Mouse (Mus musculus): ENCODE measurements at regions not wholly inside any gene's neighbourhood (a gene's known extent, or its start where the extent isn't known, plus 50 kb on each side); places are given as distances from the start of the nearest gene placed in this dataset.

- DNase-seq (ENCODE audit: low spot score) (no peak), ATAC-seq (ENCODE audit: low FRiP score, low read depth) (no peak)
- Histone ChIP-seq H3K27ac (replicated peaks; ENCODE audit: low read depth, low read length) (no peak overlapping the region), H3K36me3 (ENCODE audit: control insufficient read depth, insufficient read depth, low read length) (no peaks in the 10 kb centered on the region), H3K4me1 (ENCODE audit: control insufficient read depth, insufficient read depth, low read length) (peaks cover 10% of the 10 kb centered on the region), H3K9ac (ENCODE audit: low read depth, low read length, severe bottlenecking) (no peak overlapping the region), H3K9me3 (ENCODE audit: control insufficient read depth, low read length) (no peaks in the 10 kb centered on the region), H3K4me3 (replicated peaks; ENCODE audit: low read length) (no peak overlapping the region), H3K4me2 (replicated peaks; ENCODE audit: low read depth, low read length, severe bottlenecking) (no peak overlapping the region), H3K27me3 (ENCODE audit: control insufficient read depth, insufficient read depth, low read length) (no peaks in the 10 kb centered on the region)
- 87% methylated on average over 1 of the region's 1 CpGs for WGBS
- TF ChIP-seq POLR2A (IDR thresholded peaks at IDR 0.05; ENCODE audit: borderline replicate concordance, extremely low read depth, insufficient read depth, insufficient read length), result no peak
Observed at GRCm38 (mm10) chr8:23511264-23511663, 1100.1 kb downstream of the Mrps31 start.

DNA sequence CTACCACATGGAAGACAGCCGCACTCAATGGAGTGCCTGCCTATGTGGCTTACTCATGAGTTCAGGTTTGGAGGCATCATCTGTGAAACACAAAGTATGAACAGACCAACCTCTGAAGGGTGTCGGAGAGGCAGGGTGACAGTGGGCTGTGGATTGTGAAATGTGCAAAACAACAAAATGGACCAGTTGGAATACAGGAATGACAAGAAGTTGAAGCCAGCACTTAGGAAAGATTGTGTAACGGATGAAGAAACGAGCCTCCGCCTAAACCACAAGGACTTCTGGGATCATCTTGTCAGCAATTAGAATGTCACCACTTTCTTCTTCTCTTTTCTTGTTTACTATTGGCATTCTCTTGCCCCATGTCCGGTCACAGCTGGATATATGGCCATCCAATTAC, 1100.6 kb downstream of the Mrps31 start:
- TF ChIP-seq POLR2A (IDR thresholded peaks at IDR 0.05; ENCODE audit: borderline replicate concordance, extremely low read depth, insufficient read depth, insufficient read length), result no peak
- DNase-seq (ENCODE audit: low spot score) (no peak), ATAC-seq (ENCODE audit: low FRiP score, low read depth) (no peak)
- no peak overlapping the region for H3K27ac ChIP-seq (replicated peaks; ENCODE audit: low read depth, low read length)
- H3K4me2 ChIP-seq (replicated peaks; ENCODE audit: low read depth, low read length, severe bottlenecking), result no peak overlapping the region
- H3K4me1 ChIP-seq (ENCODE audit: control insufficient read depth, insufficient read depth, low read length), result peaks cover 10% of the 10 kb centered on the region
- no peak overlapping the region for H3K4me3 ChIP-seq (replicated peaks; ENCODE audit: low read length)
- WGBS, result 90% methylated on average over 6 of the region's 6 CpGs
- H3K9ac ChIP-seq (ENCODE audit: low read depth, low read length, severe bottlenecking), result no peak overlapping the region
- H3K36me3 ChIP-seq (ENCODE audit: control insufficient read depth, insufficient read depth, low read length), result no peaks in the 10 kb centered on the region
- H3K9me3 ChIP-seq (ENCODE audit: control insufficient read depth, low read length), result no peaks in the 10 kb centered on the region
- no peaks in the 10 kb centered on the region for H3K27me3 ChIP-seq (ENCODE audit: control insufficient read depth, insufficient read depth, low read length)

GRCm38 (mm10) chr8:23516469-23516868, 1105.3 kb downstream of the Mrps31 start:
- ATAC-seq (ENCODE audit: low FRiP score, low read depth) (no peak), DNase-seq (ENCODE audit: low spot score) (no peak)
- Histone ChIP-seq H3K4me1 (ENCODE audit: control insufficient read depth, insufficient read depth, low read length) (no peaks in the 10 kb centered on the region), H3K36me3 (ENCODE audit: control insufficient read depth, insufficient read depth, low read length) (no peaks in the 10 kb centered on the region), H3K27me3 (ENCODE audit: control insufficient read depth, insufficient read depth, low read length) (no peaks in the 10 kb centered on the region), H3K9me3 (ENCODE audit: control insufficient read depth, low read length) (no peaks in the 10 kb centered on the region), H3K27ac (replicated peaks; ENCODE audit: low read depth, low read length) (no peak overlapping the region), H3K9ac (ENCODE audit: low read depth, low read length, severe bottlenecking) (no peak overlapping the region), H3K4me3 (replicated peaks; ENCODE audit: low read length) (no peak overlapping the region), H3K4me2 (replicated peaks; ENCODE audit: low read depth, low read length, severe bottlenecking) (no peak overlapping the region)
- no peak for TF ChIP-seq POLR2A (IDR thresholded peaks at IDR 0.05; ENCODE audit: borderline replicate concordance, extremely low read depth, insufficient read depth, insufficient read length)
- 74% methylated on average over 2 of the region's 2 CpGs for WGBS

- H3K4me3 ChIP-seq (replicated peaks; ENCODE audit: low read length), result no peak overlapping the region
- no peak overlapping the region for H3K27ac ChIP-seq (replicated peaks; ENCODE audit: low read depth, low read length)
- H3K36me3 ChIP-seq (ENCODE audit: control insufficient read depth, insufficient read depth, low read length), result no peaks in the 10 kb centered on the region
- H3K9ac ChIP-seq (ENCODE audit: low read depth, low read length, severe bottlenecking), result no peak overlapping the region
- H3K4me2 ChIP-seq (replicated peaks; ENCODE audit: low read depth, low read length, severe bottlenecking), result no peak overlapping the region
- no peaks in the 10 kb centered on the region for H3K4me1 ChIP-seq (ENCODE audit: control insufficient read depth, insufficient read depth, low read length)
- WGBS, result 56% methylated on average over 10 of the region's 10 CpGs
- DNase-seq (ENCODE audit: low spot score) (peak; percentile 32), ATAC-seq (ENCODE audit: low FRiP score, low read depth) (no peak)
- H3K27me3 ChIP-seq (ENCODE audit: control insufficient read depth, insufficient read depth, low read length), result no peaks in the 10 kb centered on the region
- no peak for TF ChIP-seq POLR2A (IDR thresholded peaks at IDR 0.05; ENCODE audit: borderline replicate concordance, extremely low read depth, insufficient read depth, insufficient read length)
- H3K9me3 ChIP-seq (ENCODE audit: control insufficient read depth, low read length), result no peaks in the 10 kb centered on the region
Observed at GRCm38 (mm10) chr8:23531551-23532142, 1120.5 kb downstream of the Mrps31 start.

- ATAC-seq (ENCODE audit: low FRiP score, low read depth) (no peak), DNase-seq (ENCODE audit: low spot score) (no peak)
- H3K27ac ChIP-seq (replicated peaks; ENCODE audit: low read depth, low read length), result no peak overlapping the region
- TF ChIP-seq POLR2A (IDR thresholded peaks at IDR 0.05; ENCODE audit: borderline replicate concordance, extremely low read depth, insufficient read depth, insufficient read length), result no peak
- no peak overlapping the region for H3K9ac ChIP-seq (ENCODE audit: low read depth, low read length, severe bottlenecking)
- H3K4me2 ChIP-seq (replicated peaks; ENCODE audit: low read depth, low read length, severe bottlenecking), result no peak overlapping the region
- WGBS, result 78% methylated on average over 7 of the region's 7 CpGs
- no peaks in the 10 kb centered on the region for H3K36me3 ChIP-seq (ENCODE audit: control insufficient read depth, insufficient read depth, low read length)
- no peaks in the 10 kb centered on the region for H3K9me3 ChIP-seq (ENCODE audit: control insufficient read depth, low read length)
- H3K4me1 ChIP-seq (ENCODE audit: control insufficient read depth, insufficient read depth, low read length), result no peaks in the 10 kb centered on the region
- no peaks in the 10 kb centered on the region for H3K27me3 ChIP-seq (ENCODE audit: control insufficient read depth, insufficient read depth, low read length)
- H3K4me3 ChIP-seq (replicated peaks; ENCODE audit: low read length), result no peak overlapping the region
Observed at GRCm38 (mm10) chr8:23537681-23538359, 1126.7 kb downstream of the Mrps31 start.

Data from limb, embryonic 14.5 days (tissue).